1 mouse cellular context compared by ENCODE assay signal in the genomic region with DNA sequence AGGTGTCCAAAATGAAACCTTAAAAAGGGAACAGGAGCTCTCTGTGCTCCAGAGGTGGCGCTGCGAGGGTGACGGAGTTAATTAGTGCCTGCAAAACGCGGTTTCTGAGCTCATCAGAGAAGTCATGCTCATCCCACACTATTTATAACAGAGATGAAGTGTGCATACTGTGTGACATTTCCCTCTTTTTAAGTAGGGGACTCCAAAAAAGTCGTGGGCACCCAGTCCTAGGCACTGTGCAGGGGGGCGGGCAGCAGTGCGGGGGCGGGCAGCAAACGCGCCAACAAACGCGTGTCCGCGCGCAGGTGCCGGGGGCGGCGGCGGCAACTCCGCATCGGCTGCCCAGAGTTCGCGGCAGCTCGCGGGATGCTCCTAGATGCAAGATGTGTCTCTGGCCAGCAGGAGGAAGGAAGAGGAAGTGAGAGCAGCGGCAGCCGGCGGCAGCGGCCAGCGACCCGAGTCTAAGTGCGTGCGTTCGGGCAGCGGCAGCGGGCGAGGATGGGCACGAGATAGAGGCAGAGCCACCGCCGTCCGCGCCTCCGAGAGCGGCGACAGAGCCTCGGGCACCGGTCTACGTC.
TF ChIP-seq lines count a peak whose summit lies in the region.

Gene Elmo1, plus strand, starts transcription at position 464 of the 578 bp plus-strand sequence.

TF ChIP-seq in CH12.LX, 34 proteins besides CTCF, POLR2A, EP300 and RAD21 (continued from another document):
- TF ChIP-seq MAFK (IDR thresholded peaks at IDR 0.05; ENCODE audit: insufficient replicate concordance, low read length) (0 out of 2 replicates have a peak, but pooled peaks have one; percentile 5), GABPA (IDR thresholded peaks at IDR 0.05; ENCODE audit: insufficient replicate concordance, low read depth, low read length) (no peak), TCF12 (IDR thresholded peaks at IDR 0.05; ENCODE audit: low read depth, low read length) (peak; percentile 43), PAX5 (IDR thresholded peaks at IDR 0.05; ENCODE audit: low read length) (no peak), ZNF384 (IDR thresholded peaks at IDR 0.05; ENCODE audit: low read depth, low read length) (no peak), TBP (conservative IDR thresholded peaks at IDR 0.05; ENCODE audit: low read depth, low read length) (no peak), POLR2AphosphoS2 (IDR thresholded peaks at IDR 0.05; ENCODE audit: low read depth, low read length) (0 out of 2 replicates have a peak, but pooled peaks have one; percentile 35), E2F4 (IDR thresholded peaks at IDR 0.05; ENCODE audit: insufficient replicate concordance, low read depth, low read length) (0 out of 2 replicates have a peak, but pooled peaks have one; percentile 51), RCOR1 (conservative IDR thresholded peaks at IDR 0.05; ENCODE audit: low read depth, low read length) (no peak), SIN3A (IDR thresholded peaks at IDR 0.05; ENCODE audit: low read length) (peak; percentile 72; the same call in 1 of the 2 replicates), JUN (IDR thresholded peaks at IDR 0.05; ENCODE audit: insufficient read depth, low read depth, low read length) (peak; percentile 44; the same call in 1 of the 2 replicates), HCFC1 (IDR thresholded peaks at IDR 0.05; ENCODE audit: low read depth, low read length) (peak; percentile 31; the same call in 1 of the 2 replicates), BHLHE40 (IDR thresholded peaks at IDR 0.05; ENCODE audit: low read depth, low read length) (peak; percentile 75), CHD2 (IDR thresholded peaks at IDR 0.05; ENCODE audit: low read length) (0 out of 2 replicates have a peak, but pooled peaks have one; percentile 37), ELF1 (IDR thresholded peaks at IDR 0.05; ENCODE audit: low read depth, low read length) (peak; percentile 65), ETS1 (conservative IDR thresholded peaks at IDR 0.05; ENCODE audit: low read depth, low read length) (peak; percentile 58), USF1 (IDR thresholded peaks at IDR 0.05; ENCODE audit: low read depth, low read length) (no peak), MYC (IDR thresholded peaks at IDR 0.05; ENCODE audit: low read depth, low read length) (peak; percentile 89), CHD1 (IDR thresholded peaks at IDR 0.05; ENCODE audit: low read depth, low read length) (no peak; the same call in 1 of the 2 replicates), JUND (conservative IDR thresholded peaks at IDR 0.05; ENCODE audit: low read depth, low read length) (0 out of 2 replicates have a peak, but pooled peaks have one; percentile 55), NELFE (IDR thresholded peaks at IDR 0.05; ENCODE audit: low read depth, low read length) (peak; percentile 59; the same call in 1 of the 2 replicates), KAT2A (IDR thresholded peaks at IDR 0.05; ENCODE audit: insufficient replicate concordance, low read length) (0 out of 2 replicates have a peak, but pooled peaks have one; percentile 39), ZMIZ1 (IDR thresholded peaks at IDR 0.05; ENCODE audit: low read depth, low read length) (peak; percentile 47; the same call in 1 of the 2 replicates), USF2 (conservative IDR thresholded peaks at IDR 0.05; ENCODE audit: low read depth, low read length) (no peak), MEF2A (IDR thresholded peaks at IDR 0.05; ENCODE audit: borderline replicate concordance, low read depth, low read length) (peak; percentile 71), NRF1 (IDR thresholded peaks at IDR 0.05; ENCODE audit: low read depth, low read length) (0 out of 2 replicates have a peak, but pooled peaks have one; percentile 38)
TF ChIP-seq in CH12.LX: peak in this region for 24.
